Mouse (Mus musculus): ENCODE data around the gene Dock9.

- no peak for TF ChIP-seq CTCF (conservative IDR thresholded peaks at IDR 0.05; ENCODE audit: low read length)
- no peak for TF ChIP-seq NANOG (IDR thresholded peaks at IDR 0.05; ENCODE audit: borderline replicate concordance, low read length)
- no peak for TF ChIP-seq POU5F1 (IDR thresholded peaks at IDR 0.05; ENCODE audit: borderline replicate concordance, low read length)
Observed at GRCm38 (mm10) chr14:121593313-121593929, 204.2 kb downstream of the Dock9 start.
